Mouse (Mus musculus) granulocyte monocyte progenitor cell, adult 5-6 weeks (primary cell): ENCODE measurements around the gene Arl9. TPM values are rescaled to one million over a fixed set of nuclear protein-coding genes. Genes with fewer than 3 reads are reported as not detected.
"Not testable (repeated sequence)": the region's sequence is repeated elsewhere in the genome, so short reads cannot be mapped to it uniquely, and the experiment has no call there.

Experiments
- ATAC-seq: replicated peaks from 2 replicates; pipeline ENCODE4 v1.8.0; 2016; ENCODE audit warnings: mild to moderate bottlenecking, moderate TSS enrichment, inconsistent platforms; ENCODE audit not compliant: poor library complexity, severe bottlenecking
- total RNA-seq, 2 experiments: library from RNA; stranded (forward) in 1 of 2; stranded (reverse) in 1 of 2; fragments of 200-712, 200-1000 nt in 1 of 2; fragments of >200 nt in 1 of 2; fragmentation: Nextera tagmentation in 1 of 2; gene quantifications; 2 replicates each; pipeline ENCODE4 v1.2.3; 2014 to 2017

Gene Arl9
- 2.3 TPM in 1 of 2 replicates, not detected in the other for total RNA-seq (2014; fragmentation: Nextera tagmentation)
- not detected in 2 replicates for total RNA-seq (2017)

DNA sequence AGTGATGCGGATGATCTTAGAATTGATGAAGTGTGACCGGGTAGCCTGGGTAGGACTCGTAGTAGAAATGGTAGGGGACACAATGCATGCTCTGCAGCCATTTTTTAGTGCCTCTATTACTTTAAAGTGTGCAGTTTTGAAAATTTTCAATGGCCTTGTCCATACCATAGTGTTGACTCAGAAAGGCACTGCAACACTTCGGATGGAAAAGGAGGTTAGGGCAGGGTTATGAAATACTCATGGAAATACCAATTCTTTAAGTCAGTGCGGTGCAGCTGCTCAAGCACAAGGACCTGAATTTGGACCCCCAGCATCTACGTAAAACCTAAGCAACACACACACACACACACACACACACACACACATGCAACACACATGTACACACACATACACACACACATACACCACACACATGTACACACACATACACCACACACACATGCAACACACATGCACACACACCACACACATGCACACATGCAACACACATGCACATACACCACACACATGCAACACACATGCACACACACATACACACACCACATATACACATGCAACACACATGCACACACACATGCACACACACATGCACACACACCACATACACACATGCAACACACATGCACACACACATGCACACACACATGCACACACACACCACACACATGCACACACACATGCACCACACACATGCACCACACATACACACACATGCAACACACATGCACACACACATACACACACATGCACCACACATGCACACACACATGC is at the start of gene Arl9:
Gene Arl9 (plus strand): TSS at position 5 of the 771 bp plus-strand sequence.
- no peak for ATAC-seq

- ATAC-seq = peak; percentile 11; the same call in 1 of the 2 replicates
These were observed 49.5 kb upstream of the Arl9 start for GRCm38 (mm10) chr5:76954271-76954900.

DNA sequence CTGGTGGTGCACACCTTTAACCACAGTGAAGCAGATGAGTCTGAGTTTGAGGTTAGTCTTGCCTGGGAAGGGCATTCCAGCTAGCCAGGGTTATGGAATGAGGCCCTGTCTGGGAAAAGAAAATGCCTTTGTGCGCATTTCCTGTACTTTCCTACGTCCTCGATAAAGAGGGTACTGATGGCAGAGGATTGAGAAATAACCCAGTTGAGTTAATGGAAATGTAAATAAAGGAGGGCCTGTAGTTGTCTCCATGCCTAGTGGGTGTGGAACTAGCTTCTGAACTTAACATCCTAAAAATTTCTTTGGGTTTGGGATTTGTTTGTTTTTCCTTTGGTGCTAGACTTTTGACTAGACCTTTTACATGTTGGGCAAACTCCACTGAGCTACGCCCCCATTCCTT is 48.4 kb upstream of the Arl9 start:
- no peak for ATAC-seq

GRCm38 (mm10) chr5:76957954-76958353 is 45.9 kb upstream of the Arl9 start:
- peak; percentile 37; the same call in 1 of the 2 replicates for ATAC-seq

- ATAC-seq = no peak
These were observed 44.3 kb upstream of the Arl9 start for GRCm38 (mm10) chr5:76959587-76959986.

GRCm38 (mm10) chr5:76962545-76962944 is 41.3 kb upstream of the Arl9 start:
- ATAC-seq = no peak

DNA sequence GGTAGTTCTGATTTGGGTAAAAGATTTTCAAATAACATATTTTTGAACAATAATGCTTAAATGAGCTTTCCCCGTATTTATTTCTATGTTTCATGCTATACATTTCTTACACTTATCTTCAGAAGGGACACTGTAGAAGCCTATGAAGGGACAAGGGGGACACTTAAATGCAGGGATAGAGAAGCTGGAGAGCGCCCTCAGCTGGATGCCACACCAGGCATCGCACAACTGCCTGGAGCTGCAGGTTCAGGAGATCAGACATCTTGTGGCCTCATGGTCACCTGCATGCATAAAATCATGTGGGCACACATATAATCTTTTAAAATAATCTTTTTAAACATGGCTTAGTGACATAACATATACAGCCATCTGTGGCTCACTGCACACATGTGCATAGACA is 39.2 kb upstream of the Arl9 start:
- no peak for ATAC-seq

GRCm38 (mm10) chr5:76969250-76969649 is 34.6 kb upstream of the Arl9 start:
- no peak for ATAC-seq

GRCm38 (mm10) chr5:76971115-76971514 is 32.7 kb upstream of the Arl9 start:
- ATAC-seq = not testable (repeated sequence)

- ATAC-seq = peak; percentile 63
These were observed 30.4 kb upstream of the Arl9 start for GRCm38 (mm10) chr5:76973488-76973887.

DNA sequence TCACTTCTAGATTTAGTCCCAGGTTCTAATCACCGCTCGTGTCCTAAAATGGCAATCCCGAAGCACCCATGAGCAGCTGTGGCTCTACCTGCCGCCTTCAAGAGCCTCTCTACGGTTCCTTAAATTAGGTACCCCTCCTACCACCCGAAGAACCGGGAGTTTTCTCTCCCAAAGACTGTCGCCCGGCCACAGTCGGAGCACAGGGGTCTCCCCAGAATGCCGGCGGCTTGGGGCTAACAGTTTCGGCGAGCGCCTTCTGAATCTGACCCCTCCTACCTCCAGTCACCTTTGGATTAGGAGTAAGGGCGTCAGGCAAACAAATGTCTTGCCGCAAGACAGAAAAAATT is 29.7 kb upstream of the Arl9 start:
- ATAC-seq = no peak; the same call in 1 of the 2 replicates

DNA sequence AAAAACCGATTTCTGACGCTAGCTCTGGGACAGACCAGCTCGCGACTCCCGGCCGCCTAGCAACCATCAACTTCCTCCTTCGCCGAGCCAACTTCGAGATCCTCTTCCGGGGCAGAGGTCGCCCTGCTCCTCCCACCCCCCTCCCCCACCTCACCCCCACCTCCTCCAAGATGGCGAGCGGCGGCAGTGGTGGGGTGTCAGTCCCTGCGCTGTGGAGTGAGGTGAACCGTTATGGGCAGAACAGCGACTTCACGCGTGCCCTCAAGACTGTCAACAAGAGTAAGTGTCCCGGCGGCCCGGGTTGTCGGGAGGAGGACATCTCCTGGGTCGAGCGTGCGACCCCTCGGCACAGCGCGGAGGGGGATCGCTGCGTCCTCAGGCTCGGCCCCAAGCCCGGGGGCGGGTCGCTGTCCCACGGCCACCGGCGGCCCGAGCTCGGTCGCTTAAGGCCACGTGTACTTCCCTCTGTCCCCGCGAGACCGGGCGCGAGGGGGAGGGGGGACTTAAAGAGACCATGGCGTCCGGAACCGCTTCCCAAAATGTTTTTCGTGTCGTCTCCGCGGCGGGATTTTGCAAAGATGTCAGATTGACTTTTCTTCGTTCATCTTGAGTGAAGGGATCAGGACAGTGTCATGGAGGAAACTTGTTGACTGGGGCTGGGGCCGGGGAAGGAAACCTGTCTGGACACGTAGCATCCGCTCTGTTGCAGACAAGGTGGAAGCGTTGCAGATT is 29.1 kb upstream of the Arl9 start, which contains the start of gene Srp72:
Gene Srp72 (plus strand): TSS at position 130 of the 732 bp plus-strand sequence.
- ATAC-seq = peak; percentile 89

DNA sequence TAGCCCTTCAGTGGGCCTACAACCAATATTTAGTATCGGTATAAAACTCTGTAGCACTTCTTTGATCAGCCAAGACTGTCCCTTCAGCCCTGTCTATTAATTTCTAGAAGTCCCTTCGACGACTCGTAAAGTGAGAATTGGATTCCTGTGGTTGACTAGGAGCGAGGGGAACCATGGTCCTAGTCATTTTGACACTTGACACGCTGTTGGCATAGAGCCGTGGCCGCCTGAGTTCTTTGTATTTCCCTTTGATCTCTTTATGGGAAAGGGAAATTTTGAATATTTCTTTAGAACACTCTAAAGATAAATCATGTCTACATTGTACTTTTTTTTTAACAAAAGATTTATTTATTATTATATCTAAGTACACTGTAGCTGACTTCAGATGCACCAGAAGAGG is 28.1 kb upstream of the Arl9 start:
- no peak for ATAC-seq

DNA sequence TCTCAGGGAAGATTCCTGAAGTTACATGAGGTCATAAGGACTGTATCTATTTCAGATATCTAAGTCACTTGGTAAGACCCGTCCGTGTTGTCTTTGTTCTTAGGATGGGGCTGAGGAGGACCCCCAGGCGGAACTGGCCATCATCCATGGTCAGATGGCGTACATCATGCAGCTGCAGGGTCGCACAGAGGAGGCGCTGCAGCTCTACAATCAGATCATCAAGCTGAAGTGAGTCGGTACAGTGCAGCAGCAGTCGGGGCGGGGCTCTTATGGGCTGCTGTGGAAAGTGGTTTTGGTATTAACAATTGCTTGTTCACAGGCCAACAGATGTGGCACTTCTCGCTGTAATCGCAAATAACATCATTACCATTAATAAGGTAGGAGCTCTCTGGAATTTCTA is 19.8 kb upstream of the Arl9 start:
- no peak for ATAC-seq

GRCm38 (mm10) chr5:76990789-76991188 is 13.1 kb upstream of the Arl9 start:
- no peak for ATAC-seq

GRCm38 (mm10) chr5:76993174-76993814 is 10.6 kb upstream of the Arl9 start:
- no peak for ATAC-seq

DNA sequence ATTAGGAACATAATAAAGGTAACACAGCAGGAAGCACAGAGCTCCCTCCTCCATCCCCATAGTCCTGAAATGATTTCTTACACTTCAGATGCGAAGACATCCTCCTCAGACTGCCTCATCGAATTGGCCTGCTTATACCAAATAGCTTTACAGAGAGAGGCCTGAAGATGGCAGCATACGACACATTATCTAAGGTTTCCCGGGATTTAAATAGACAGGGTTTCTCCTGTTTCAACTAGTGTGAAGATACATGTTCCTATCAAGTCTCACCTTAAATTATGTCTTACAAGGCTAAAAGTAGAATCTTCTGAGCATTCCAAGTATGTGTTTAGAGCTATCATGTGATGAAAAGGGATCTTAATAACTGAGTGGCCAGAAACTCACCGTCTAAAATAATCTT is 5.4 kb upstream of the Arl9 start:
- no peak for ATAC-seq

- no peak for ATAC-seq
These were observed 2.7 kb upstream of the Arl9 start for GRCm38 (mm10) chr5:77001192-77001591.

GRCm38 (mm10) chr5:77010352-77010751 is 6.5 kb downstream of the Arl9 start:
- no peak for ATAC-seq

DNA sequence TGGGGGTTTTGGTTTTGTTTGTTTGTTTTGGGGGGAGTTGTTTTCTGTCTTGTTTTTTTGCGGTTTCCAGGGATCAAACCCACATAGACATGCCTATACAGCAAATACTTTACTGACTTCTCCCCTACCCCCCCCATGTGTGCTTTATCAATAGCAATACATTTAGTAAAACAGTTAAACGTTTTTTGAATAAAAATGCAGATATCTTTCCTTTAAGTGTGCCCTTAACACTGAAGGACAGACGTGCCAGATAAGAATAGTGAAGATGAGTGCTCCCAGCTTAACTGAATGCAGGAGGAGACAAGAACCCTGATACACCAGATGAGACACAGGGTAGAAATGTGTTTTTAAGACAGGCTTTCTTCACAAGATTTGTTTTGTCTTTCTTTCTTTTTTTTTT is 7.2 kb downstream of the Arl9 start:
- ATAC-seq = no peak

GRCm38 (mm10) chr5:77013171-77013570 is 9.3 kb downstream of the Arl9 start:
- peak; percentile 92 for ATAC-seq
